Comparison of ENCODE assay signal across 12 mouse cellular contexts in genomic region chr11:7113687-7114086, GRCm38 (mm10). TPM values are rescaled to one million over a fixed set of nuclear protein-coding genes. Genes with fewer than 3 reads are reported as not detected.
A peak's percentile ranks its signal among the peaks of the same experiment; 100 is the strongest.
DNase-seq lines count a peak whose midpoint lies in the region; ATAC-seq lines count a peak whose summit lies in the region.
"Had no signal": no experiment of that assay in that cellular context is flagged by ENCODE, and none has a peak within 500 bp of the region (broad histone marks: within the 10 kb centered on the region; RNA-seq: fewer than 3 reads in every experiment).

No protein-coding gene starts in this region.

- H3K27me3 ChIP-seq in hindbrain, embryonic 10.5 days (ENCODE audit: insufficient read depth, poor library complexity, severe bottlenecking), result no peaks in the 10 kb centered on the region
- no peaks in the 10 kb centered on the region for H3K27me3 ChIP-seq in hindbrain, embryonic 16.5 days (replicated peaks; ENCODE audit: control insufficient read depth, insufficient read depth, low read length)
- H3K27me3 ChIP-seq in midbrain, embryonic 11.5 days (ENCODE audit: control insufficient read depth, insufficient read depth, low read length), result no peaks in the 10 kb centered on the region
- H3K27me3 ChIP-seq in midbrain, embryonic 10.5 days (ENCODE audit: low read depth, poor library complexity, severe bottlenecking), result no peaks in the 10 kb centered on the region
- H3K27me3 ChIP-seq: liver, embryonic 12.5 days; megakaryocyte, embryonic 14.5 days had no signal

- peaks cover 12% of the 10 kb centered on the region; the same call in 1 of the 2 replicates for H3K4me1 ChIP-seq in hindbrain, embryonic 10.5 days (replicated peaks)
- H3K4me1 ChIP-seq in hindbrain, embryonic 16.5 days (ENCODE audit: control insufficient read depth, insufficient read depth, low read depth, low read length), result no peaks in the 10 kb centered on the region
- 0 out of 2 replicates have a peak, but pooled peaks cover 4% of the 10 kb centered on the region for H3K4me1 ChIP-seq in midbrain, embryonic 11.5 days (ENCODE audit: control insufficient read depth, insufficient read depth, low read length)
- peaks cover 15% of the 10 kb centered on the region for H3K4me1 ChIP-seq in midbrain, embryonic 10.5 days
- H3K4me1 ChIP-seq: liver, embryonic 12.5 days; megakaryocyte, embryonic 14.5 days had no signal

- H3K4me3 ChIP-seq in hindbrain, embryonic 10.5 days, result no peak overlapping the region
- no peak overlapping the region for H3K4me3 ChIP-seq in hindbrain, embryonic 16.5 days (ENCODE audit: low read length)
- H3K4me3 ChIP-seq in midbrain, embryonic 11.5 days (ENCODE audit: low read depth, low read length), result no peak overlapping the region
- no peak overlapping the region for H3K4me3 ChIP-seq in midbrain, embryonic 10.5 days
- H3K4me3 ChIP-seq: gastrocnemius, adult 2 months; liver, embryonic 12.5 days; megakaryocyte, embryonic 14.5 days had no signal

- no peak for ATAC-seq in hindbrain, embryonic 16.5 days
- ATAC-seq in midbrain, embryonic 11.5 days (ENCODE audit: low FRiP score), result no peak
- ATAC-seq: liver, embryonic 12.5 days had no signal

- H3K36me3 ChIP-seq in hindbrain, embryonic 10.5 days, result no peaks in the 10 kb centered on the region
- H3K36me3 ChIP-seq in hindbrain, embryonic 16.5 days (ENCODE audit: control insufficient read depth, insufficient read depth, low read length), result no peaks in the 10 kb centered on the region; the same call in 1 of the 2 replicates
- no peaks in the 10 kb centered on the region for H3K36me3 ChIP-seq in midbrain, embryonic 11.5 days (ENCODE audit: control insufficient read depth, insufficient read depth, low read length)
- H3K36me3 ChIP-seq in midbrain, embryonic 10.5 days, result no peaks in the 10 kb centered on the region
- H3K36me3 ChIP-seq: liver, embryonic 12.5 days had no signal

- no peaks in the 10 kb centered on the region for H3K9me3 ChIP-seq in hindbrain, embryonic 10.5 days
- no peaks in the 10 kb centered on the region for H3K9me3 ChIP-seq in hindbrain, embryonic 16.5 days (ENCODE audit: control insufficient read depth, low read length)
- no peaks in the 10 kb centered on the region for H3K9me3 ChIP-seq in midbrain, embryonic 11.5 days (ENCODE audit: control insufficient read depth, low read length)
- no peaks in the 10 kb centered on the region for H3K9me3 ChIP-seq in midbrain, embryonic 10.5 days (replicated peaks)
- H3K9me3 ChIP-seq: liver, embryonic 12.5 days had no signal

- 71% methylated on average over 6 of the region's 6 CpGs for WGBS in hindbrain, embryonic 10.5 days
- WGBS in hindbrain, embryonic 16.5 days, result 64% methylated on average over 4 of the region's 6 CpGs
- 51% methylated on average over 6 of the region's 6 CpGs for WGBS in midbrain, embryonic 11.5 days
- 65% methylated on average over 6 of the region's 6 CpGs for WGBS in midbrain, embryonic 10.5 days

- H3K9ac ChIP-seq in hindbrain, embryonic 16.5 days (ENCODE audit: low read depth, low read length), result no peak overlapping the region
- H3K9ac ChIP-seq in midbrain, embryonic 11.5 days (ENCODE audit: low read length), result no peak overlapping the region
- H3K9ac ChIP-seq: liver, embryonic 12.5 days had no signal

- H3K4me2 ChIP-seq in hindbrain, embryonic 16.5 days (ENCODE audit: low read length), result no peak overlapping the region
- no peak overlapping the region for H3K4me2 ChIP-seq in midbrain, embryonic 11.5 days
- H3K4me2 ChIP-seq: liver, embryonic 12.5 days had no signal

- H3K27ac ChIP-seq in hindbrain, embryonic 10.5 days, result peak overlapping the region; percentile 16; the same call in 1 of the 2 replicates
- H3K27ac ChIP-seq in hindbrain, embryonic 16.5 days (ENCODE audit: low read depth, low read length), result no peak overlapping the region
- no peak overlapping the region for H3K27ac ChIP-seq in midbrain, embryonic 11.5 days (ENCODE audit: low read depth, low read length)
- H3K27ac ChIP-seq in midbrain, embryonic 10.5 days (replicated peaks), result no peak overlapping the region
- H3K27ac ChIP-seq: gastrocnemius, adult 2 months; kidney, postnatal 0 days; liver, embryonic 12.5 days had no signal

- peak; percentile 54 to 59 for DNase-seq in cerebellum, adult 18-20 months
- DNase-seq in cerebellum, adult 11 months, result no peak
- no peak for DNase-seq in hindbrain, embryonic 10.5 days (ENCODE audit: low spot score)
- peak; percentile 67 for DNase-seq in midbrain, embryonic 11.5 days (ENCODE audit: low spot score, missing footprints)
- no peak for DNase-seq in midbrain, embryonic 10.5 days (ENCODE audit: low spot score)
- DNase-seq in cerebellum, postnatal 14 days, result peak; percentile 46 to 50
- no peak for DNase-seq in ovary, adult 18-20 months (ENCODE audit: low spot score)
- DNase-seq: gastrocnemius, adult 2 months had no signal

RNA-seq across cellular contexts. Expression of gene Adcy1, which starts 50.4 kb away (rescaled TPM):
- polyA plus RNA-seq in hindbrain, embryonic 10.5 days (2016; fragmentation: Nextera tagmentation; extraction: Ambion mirVana), result 1.1 and 1.4 TPM in 2 replicates
- polyA plus RNA-seq in hindbrain, embryonic 16.5 days (2015; fragmentation: Nextera tagmentation; extraction: Ambion mirVana), result 13.1 and 15.2 TPM in 2 replicates
- 1.5 and 2.2 TPM in 2 replicates for polyA plus RNA-seq in midbrain, embryonic 11.5 days (2014; fragmentation: Nextera tagmentation; extraction: Ambion mirVana)
- 1.2 and 1.4 TPM in 2 replicates for polyA plus RNA-seq in midbrain, embryonic 10.5 days (2016; fragmentation: Nextera tagmentation; extraction: Ambion mirVana)

Comparison
In these comparisons a context has a peak if more than half of its experiments do, and no peak if none do; other contexts are left out.
1. DNase-seq: peak in cerebellum, adult 18-20 months (2 of 2), midbrain, embryonic 11.5 days (single experiment) and cerebellum, postnatal 14 days (2 of 2); none in cerebellum, adult 11 months (single experiment), hindbrain, embryonic 10.5 days (single experiment), midbrain, embryonic 10.5 days (single experiment) and ovary, adult 18-20 months (single experiment).